Mouse (Mus musculus) cortical plate, adult 2 months (tissue): ENCODE measurements around the gene Gm9044.

Source experiments
- CTCF ChIP-seq: fragments of 200-500 bp; IDR thresholded peaks from 2 replicates; pipeline ENCODE4 v1.5.1; 2011; ENCODE audit warnings: mild to moderate bottlenecking, control low read depth, low read length; ENCODE audit not compliant: insufficient read depth; ENCODE audit errors: extremely low read depth
- POLR2A ChIP-seq: fragments of 200-500 bp; IDR thresholded peaks from 2 replicates; pipeline ENCODE4 v1.6.1; 2011; ENCODE audit warnings: mild to moderate bottlenecking, low read length, control low read depth; ENCODE audit not compliant: insufficient read depth; ENCODE audit errors: extremely low read depth

DNA sequence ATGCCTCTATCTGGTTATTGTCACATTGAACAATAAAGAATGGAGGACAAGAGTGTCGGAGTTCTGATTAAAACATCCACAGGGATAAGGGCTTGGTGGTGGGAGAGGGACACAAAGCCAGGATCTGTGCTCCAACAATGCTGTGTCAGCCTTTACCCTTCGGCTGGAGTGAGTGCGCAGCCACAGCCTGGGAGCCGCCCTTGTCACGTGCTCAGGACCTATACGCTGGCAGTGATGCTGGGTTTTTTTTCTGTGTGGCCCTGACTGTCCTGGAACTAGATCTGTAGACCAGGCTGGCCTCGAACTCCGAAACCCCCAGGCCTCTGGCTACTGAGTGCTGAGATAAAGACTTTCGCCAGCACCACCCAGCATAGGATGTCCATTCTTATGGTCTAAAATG lies 37.3 kb upstream of the Gm9044 start:
- TF ChIP-seq POLR2A (no peak), CTCF (no peak)
